Mouse (Mus musculus) olfactory bulb, adult 2 months (tissue): ENCODE data around the gene Tspan31.

Experiments
- CTCF ChIP-seq: fragments of 200-500 bp; IDR thresholded peaks from 2 replicates; pipeline ENCODE4 v1.5.1; 2012; ENCODE audit warnings: low read depth, mild to moderate bottlenecking, low read length, moderate library complexity; ENCODE audit not compliant: insufficient read depth
- POLR2A ChIP-seq: fragments of 200-500 bp; IDR thresholded peaks from 2 replicates; pipeline ENCODE4 v1.6.1; 2012; ENCODE audit warnings: mild to moderate bottlenecking, low read depth, low read length, moderate library complexity; ENCODE audit not compliant: insufficient read depth

DNA sequence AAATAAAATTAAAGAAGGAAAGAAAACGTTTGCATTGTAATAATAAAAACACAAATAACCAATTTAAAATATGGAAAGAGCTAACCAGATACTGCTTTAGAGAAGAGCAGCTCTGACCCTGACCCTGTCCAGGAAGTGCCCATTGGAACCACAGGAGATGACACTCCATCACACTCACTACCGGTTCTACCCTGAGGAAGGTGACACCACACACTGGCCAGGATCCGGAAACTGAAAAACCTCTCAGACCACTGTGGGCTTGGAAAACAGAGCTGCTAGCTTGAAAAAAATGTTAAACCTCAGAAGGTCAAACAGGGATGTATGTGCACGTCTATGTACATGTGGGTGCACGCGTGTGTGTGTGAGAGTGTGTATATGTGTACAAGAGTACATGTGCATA, 31.1 kb upstream of the Tspan31 start:
- TF ChIP-seq CTCF: no peak
- TF ChIP-seq POLR2A: no peak
